Mouse (Mus musculus): ENCODE measurements around the gene Sema6d. TPM values are rescaled to one million over a fixed set of nuclear protein-coding genes. Genes with fewer than 3 reads are reported as not detected.

Gene Sema6d
- total RNA-seq (2014; rRNA removed), result 88.1 and 90.0 TPM in 2 replicates
- 31.2 and 32.4 TPM in 2 replicates for polyA plus RNA-seq (2015; fragmentation: Nextera tagmentation; extraction: Ambion mirVana)

GRCm38 (mm10) chr2:124089813-124090230 is at the start of gene Sema6d:
Gene Sema6d (plus strand): TSS chr2:124089969.
- Histone ChIP-seq H3K4me1 (ENCODE audit: insufficient read depth, low read length) (no peaks in the 10 kb centered on the region), H3K27ac (peak within 1 kb of the TSS; percentile 74), H3K36me3 (ENCODE audit: insufficient read depth, low read length) (no peaks in the 10 kb centered on the region), H3K4me2 (ENCODE audit: low read depth, low read length) (peak within 1 kb of the TSS; percentile 91), H3K27me3 (ENCODE audit: insufficient read depth, low read length) (no peaks in the 10 kb centered on the region), H3K9me3 (ENCODE audit: low read length) (no peaks in the 10 kb centered on the region), H3K4me3 (ENCODE audit: low read length) (peak within 1 kb of the TSS; percentile 83), H3K9ac (replicated peaks; ENCODE audit: low read length) (peak within 1 kb of the TSS; percentile 81)
- 2% methylated on average over 29 of the region's 29 CpGs for WGBS
- no peak for TF ChIP-seq CTCF (IDR thresholded peaks at IDR 0.05; ENCODE audit: low read depth)
- ATAC-seq, result peak; percentile 75
- DNase-seq (ENCODE audit: low spot score), result peak; percentile 64

DNA sequence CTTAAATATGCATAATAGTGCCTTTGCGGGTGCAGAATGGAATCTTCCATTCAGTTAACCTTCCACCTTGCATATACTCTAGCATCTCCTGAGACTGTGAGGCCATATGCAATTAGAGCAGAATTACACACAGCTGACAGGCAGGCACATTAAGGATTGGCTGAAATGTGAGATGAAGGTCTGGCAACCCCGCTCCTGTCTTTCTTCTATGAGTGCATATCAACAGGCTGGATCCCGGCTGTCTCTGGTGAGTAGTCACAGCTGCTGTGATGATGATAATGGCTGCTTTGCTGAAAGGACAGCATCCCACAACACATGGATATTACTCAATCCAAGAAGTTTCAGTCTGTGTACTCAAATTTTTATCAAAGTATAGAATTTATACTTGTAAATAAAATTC is 29.9 kb upstream of the Sema6d start:
- ATAC-seq (no peak), DNase-seq (ENCODE audit: low spot score) (no peak)
- no peaks in the 10 kb centered on the region for H3K4me1 ChIP-seq (ENCODE audit: insufficient read depth, low read length)
- no peaks in the 10 kb centered on the region for H3K36me3 ChIP-seq (ENCODE audit: insufficient read depth, low read length)
- no peak overlapping the region for H3K4me3 ChIP-seq (ENCODE audit: low read length)
- H3K27me3 ChIP-seq (ENCODE audit: insufficient read depth, low read length), result no peaks in the 10 kb centered on the region
- no peaks in the 10 kb centered on the region for H3K9me3 ChIP-seq (ENCODE audit: low read length)
- H3K27ac ChIP-seq, result no peak overlapping the region
- 78% methylated on average over 3 of the region's 3 CpGs for WGBS
- no peak for TF ChIP-seq CTCF (IDR thresholded peaks at IDR 0.05; ENCODE audit: low read depth)
- H3K9ac ChIP-seq (replicated peaks; ENCODE audit: low read length), result no peak overlapping the region
- no peak overlapping the region for H3K4me2 ChIP-seq (ENCODE audit: low read depth, low read length)

DNA sequence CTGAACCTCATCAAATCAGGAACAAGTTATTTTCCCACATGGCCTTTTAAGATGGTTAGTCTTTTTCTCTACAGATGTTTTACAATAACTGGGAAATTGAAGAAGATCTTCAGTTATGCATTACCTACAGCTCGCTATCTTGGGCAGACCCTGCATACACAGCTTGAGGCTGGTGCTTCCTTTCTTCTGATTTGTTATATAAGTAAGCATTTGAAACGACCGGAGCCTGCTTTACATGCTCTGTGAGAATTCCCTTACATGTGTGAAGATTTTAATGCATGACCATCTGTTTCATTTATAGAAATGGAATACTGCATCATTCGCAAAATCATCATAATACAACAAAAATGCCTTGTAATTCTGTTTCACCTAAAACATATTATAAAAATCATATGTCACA is 21.4 kb upstream of the Sema6d start:
- H3K4me3 ChIP-seq (ENCODE audit: low read length), result no peak overlapping the region
- TF ChIP-seq CTCF (IDR thresholded peaks at IDR 0.05; ENCODE audit: low read depth), result no peak
- H3K9me3 ChIP-seq (ENCODE audit: low read length), result no peaks in the 10 kb centered on the region
- H3K4me2 ChIP-seq (ENCODE audit: low read depth, low read length), result no peak overlapping the region
- H3K27me3 ChIP-seq (ENCODE audit: insufficient read depth, low read length), result no peaks in the 10 kb centered on the region
- H3K27ac ChIP-seq, result no peak overlapping the region
- no peaks in the 10 kb centered on the region for H3K36me3 ChIP-seq (ENCODE audit: insufficient read depth, low read length)
- ATAC-seq (no peak), DNase-seq (ENCODE audit: low spot score) (no peak)
- H3K9ac ChIP-seq (replicated peaks; ENCODE audit: low read length), result no peak overlapping the region
- WGBS, result 81% methylated on average over 4 of the region's 4 CpGs
- H3K4me1 ChIP-seq (ENCODE audit: insufficient read depth, low read length), result no peaks in the 10 kb centered on the region

GRCm38 (mm10) chr2:124070664-124071063 is 19.1 kb upstream of the Sema6d start:
- H3K9me3 ChIP-seq (ENCODE audit: low read length), result no peaks in the 10 kb centered on the region
- H3K27me3 ChIP-seq (ENCODE audit: insufficient read depth, low read length), result no peaks in the 10 kb centered on the region
- no peak for TF ChIP-seq CTCF (IDR thresholded peaks at IDR 0.05; ENCODE audit: low read depth)
- no peaks in the 10 kb centered on the region for H3K36me3 ChIP-seq (ENCODE audit: insufficient read depth, low read length)
- ATAC-seq (no peak), DNase-seq (ENCODE audit: low spot score) (no peak)
- 64% methylated on average over 2 of the region's 2 CpGs for WGBS
- no peak overlapping the region for H3K27ac ChIP-seq
- H3K4me2 ChIP-seq (ENCODE audit: low read depth, low read length), result no peak overlapping the region
- H3K4me1 ChIP-seq (ENCODE audit: insufficient read depth, low read length), result no peaks in the 10 kb centered on the region
- H3K4me3 ChIP-seq (ENCODE audit: low read length), result no peak overlapping the region
- no peak overlapping the region for H3K9ac ChIP-seq (replicated peaks; ENCODE audit: low read length)

GRCm38 (mm10) chr2:124071380-124071779 is 18.4 kb upstream of the Sema6d start:
- no peak overlapping the region for H3K4me2 ChIP-seq (ENCODE audit: low read depth, low read length)
- no peak for DNase-seq (ENCODE audit: low spot score)
- WGBS, result 8% methylated on average over 2 of the region's 2 CpGs
- H3K9ac ChIP-seq (replicated peaks; ENCODE audit: low read length), result no peak overlapping the region
- no peak overlapping the region for H3K4me3 ChIP-seq (ENCODE audit: low read length)
- no peak for TF ChIP-seq CTCF (IDR thresholded peaks at IDR 0.05; ENCODE audit: low read depth)
- H3K9me3 ChIP-seq (ENCODE audit: low read length), result no peaks in the 10 kb centered on the region
- no peaks in the 10 kb centered on the region for H3K4me1 ChIP-seq (ENCODE audit: insufficient read depth, low read length)
- H3K36me3 ChIP-seq (ENCODE audit: insufficient read depth, low read length), result no peaks in the 10 kb centered on the region
- no peak overlapping the region for H3K27ac ChIP-seq
- no peaks in the 10 kb centered on the region for H3K27me3 ChIP-seq (ENCODE audit: insufficient read depth, low read length)
- ATAC-seq, result no peak

DNA sequence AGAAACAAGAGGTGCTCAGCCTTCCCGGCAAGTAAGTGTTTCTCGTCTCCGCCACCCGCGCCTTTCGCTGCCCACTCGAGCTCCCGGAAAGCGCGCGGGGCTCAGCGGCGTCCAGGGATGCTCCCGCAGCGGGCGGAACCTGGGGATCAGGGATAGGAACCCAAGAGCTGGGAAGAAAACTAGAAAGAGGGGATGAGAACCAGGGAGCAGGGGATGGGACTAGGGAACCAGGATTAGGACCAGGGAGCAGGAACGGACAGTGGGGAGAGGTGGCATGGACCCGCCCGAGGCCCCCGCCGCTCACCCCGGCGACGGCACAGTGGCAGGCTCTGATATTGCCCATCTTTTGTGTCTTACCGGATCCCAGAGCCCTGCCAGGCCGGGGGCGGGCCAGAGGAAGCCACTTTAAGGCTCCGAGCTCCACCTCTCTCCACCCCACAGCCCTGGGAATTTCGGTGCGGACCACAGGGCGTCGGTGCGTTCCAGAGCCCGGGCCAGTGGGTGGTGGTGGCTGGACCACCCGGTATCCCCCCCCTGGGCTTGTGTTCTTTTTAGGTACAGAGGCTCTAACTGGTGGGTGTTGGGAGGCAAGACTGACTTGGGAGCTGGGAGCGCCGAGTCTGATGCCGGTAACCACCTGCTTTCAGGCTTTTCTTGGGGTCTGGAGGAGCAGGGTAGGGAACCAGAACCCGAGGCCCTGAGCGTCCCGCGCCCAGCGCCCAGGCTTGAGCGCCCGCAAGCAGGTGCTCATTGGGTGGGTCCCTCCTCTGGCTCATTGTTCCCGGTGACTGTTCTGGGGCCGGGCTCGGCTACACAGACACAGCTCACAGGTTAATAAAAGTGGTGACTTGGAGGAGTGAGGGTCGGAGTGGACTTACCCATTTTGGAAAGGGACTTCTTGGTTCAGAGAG is 717 bp downstream of the Sema6d start:
- H3K9ac ChIP-seq (replicated peaks; ENCODE audit: low read length), result peak overlapping the region; percentile 81
- H3K27ac ChIP-seq, result peak overlapping the region; percentile 74
- peak overlapping the region; percentile 83 for H3K4me3 ChIP-seq (ENCODE audit: low read length)
- ATAC-seq (peak; percentile 87), DNase-seq (ENCODE audit: low spot score) (peak; percentile 65)
- no peaks in the 10 kb centered on the region for H3K27me3 ChIP-seq (ENCODE audit: insufficient read depth, low read length)
- WGBS, result under 1% methylated on average over 46 of the region's 49 CpGs
- no peaks in the 10 kb centered on the region for H3K36me3 ChIP-seq (ENCODE audit: insufficient read depth, low read length)
- H3K4me2 ChIP-seq (ENCODE audit: low read depth, low read length), result peak overlapping the region; percentile 91
- no peak; the same call in 1 of the 2 replicates for TF ChIP-seq CTCF (IDR thresholded peaks at IDR 0.05; ENCODE audit: low read depth)
- no peaks in the 10 kb centered on the region for H3K9me3 ChIP-seq (ENCODE audit: low read length)
- H3K4me1 ChIP-seq (ENCODE audit: insufficient read depth, low read length), result no peaks in the 10 kb centered on the region

GRCm38 (mm10) chr2:124099697-124100096 is 9.9 kb downstream of the Sema6d start:
- WGBS, result 50% methylated on average over 1 of the region's 1 CpGs
- peak; percentile 59 for DNase-seq (ENCODE audit: low spot score)

More at GRCm38 (mm10) chr2:124099697-124100096, 9.9 kb downstream of the Sema6d start:
- Histone ChIP-seq H3K27me3 (ENCODE audit: insufficient read depth, low read length) (no peaks in the 10 kb centered on the region), H3K27ac (no peak overlapping the region), H3K4me3 (ENCODE audit: low read length) (no peak overlapping the region), H3K9me3 (ENCODE audit: low read length) (no peaks in the 10 kb centered on the region), H3K4me1 (ENCODE audit: insufficient read depth, low read length) (0 out of 2 replicates have a peak, but pooled peaks cover 5% of the 10 kb centered on the region), H3K9ac (replicated peaks; ENCODE audit: low read length) (no peak overlapping the region), H3K36me3 (ENCODE audit: insufficient read depth, low read length) (no peaks in the 10 kb centered on the region), H3K4me2 (ENCODE audit: low read depth, low read length) (no peak overlapping the region)
- peak; percentile 68 for TF ChIP-seq CTCF (IDR thresholded peaks at IDR 0.05; ENCODE audit: low read depth)
- no peak for ATAC-seq

Measured in hindbrain, postnatal 0 days (tissue).